Mouse (Mus musculus) hematopoietic stem cell, adult 5-6 weeks (primary cell): ENCODE results near the gene Ltb4r1. TPM values are rescaled to one million over a fixed set of nuclear protein-coding genes. Genes with fewer than 3 reads are reported as not detected.

Source experiments
- ATAC-seq, 2 experiments: fragments of 125-278 bp in 1 of 2; replicated peaks in 1 of 2; 2 replicates each; pipeline ENCODE4 v1.8.0; 2016 to 2017; ENCODE audit warnings: inconsistent platforms in 2 of 2, mild to moderate bottlenecking in 2 of 2, moderate number of reproducible peaks in 2 of 2, low read depth in 1 of 2, moderate TSS enrichment in 1 of 2; ENCODE audit not compliant: low FRiP score in 2 of 2, poor library complexity in 2 of 2, severe bottlenecking in 2 of 2, insufficient read depth in 1 of 2, low TSS enrichment in 1 of 2
- total RNA-seq: library from RNA; stranded (forward); fragments of 172-1452, 232-1000 nt; gene quantifications from 2 replicates; pipeline ENCODE4 v1.2.3, GENCODE M21; 2017

Ltb4r1 gene
- total RNA-seq, result 4.0 and 11.2 TPM in 2 replicates

- peak in 1 of 2 experiments; percentile 19; a peak in 2 of 4 replicates for ATAC-seq
These were observed at the start of gene Ltb4r1 for GRCm38 (mm10) chr14:55765696-55766095. Ltb4r1 (plus strand) TSS chr14:55765962.

GRCm38 (mm10) chr14:55716271-55716670, 49.5 kb upstream of the Ltb4r1 start:
- no peak for ATAC-seq

GRCm38 (mm10) chr14:55716884-55717283, 48.9 kb upstream of the Ltb4r1 start:
- ATAC-seq, result no peak

- no peak for ATAC-seq
These were observed 46.0 kb upstream of the Ltb4r1 start for GRCm38 (mm10) chr14:55719737-55720136.

GRCm38 (mm10) chr14:55720666-55721065, 45.1 kb upstream of the Ltb4r1 start:
- ATAC-seq, result no peak

GRCm38 (mm10) chr14:55721076-55721475, 44.7 kb upstream of the Ltb4r1 start:
- no peak for ATAC-seq

GRCm38 (mm10) chr14:55721700-55722437, 43.9 kb upstream of the Ltb4r1 start, which contains the start of gene Rabggta:
Rabggta (minus strand) TSS chr14:55722263.
- peak; percentile 70 to 71 for ATAC-seq

GRCm38 (mm10) chr14:55722438-55722945, 43.3 kb upstream of the Ltb4r1 start:
- no peak for ATAC-seq

- no peak for ATAC-seq
These were observed 42.3 kb upstream of the Ltb4r1 start for GRCm38 (mm10) chr14:55723433-55723832.

- peak; percentile 66 to 72 for ATAC-seq
These were observed 41.3 kb upstream of the Ltb4r1 start for GRCm38 (mm10) chr14:55724411-55724871.

- ATAC-seq, result no peak
These were observed 39.5 kb upstream of the Ltb4r1 start for GRCm38 (mm10) chr14:55726261-55726660.

- ATAC-seq, result peak in 1 of 2 experiments; percentile 30; a peak in 1 of 4 replicates
These were observed 37.7 kb upstream of the Ltb4r1 start for GRCm38 (mm10) chr14:55727889-55728685.

- ATAC-seq, result no peak
These were observed 35.6 kb upstream of the Ltb4r1 start for GRCm38 (mm10) chr14:55730116-55730515.

GRCm38 (mm10) chr14:55730531-55731032, 35.2 kb upstream of the Ltb4r1 start:
- no peak for ATAC-seq

GRCm38 (mm10) chr14:55733889-55734288, 31.9 kb upstream of the Ltb4r1 start:
- ATAC-seq, result no peak

- ATAC-seq, result no peak; a peak in 1 of 4 replicates
These were observed 30.9 kb upstream of the Ltb4r1 start for GRCm38 (mm10) chr14:55734869-55735268.

- ATAC-seq, result no peak
These were observed 30.4 kb upstream of the Ltb4r1 start for GRCm38 (mm10) chr14:55735334-55735733.

GRCm38 (mm10) chr14:55735758-55736157, 30.0 kb upstream of the Ltb4r1 start:
- ATAC-seq, result no peak
